Mouse (Mus musculus) ES-Bruce4 (cell line): ENCODE measurements around the gene Blzf1. TPM values are rescaled to one million over a fixed set of nuclear protein-coding genes. Genes with fewer than 3 reads are reported as not detected.

ENCODE experiments used
- H3K27ac ChIP-seq: 2 replicates; pipeline ENCODE4 v1.5.1; 2012; ENCODE audit warnings: low read length, inconsistent platforms; ENCODE audit not compliant: insufficient read depth
- H3K27me3 ChIP-seq: 2 replicates; pipeline ENCODE4 v1.6.1; 2012; ENCODE audit warnings: mild to moderate bottlenecking, low read length, inconsistent platforms; ENCODE audit not compliant: control insufficient read depth, poor library complexity, insufficient read depth, severe bottlenecking
- H3K36me3 ChIP-seq: 2 replicates; pipeline ENCODE4 v1.6.1; 2012; ENCODE audit warnings: inconsistent platforms, mild to moderate bottlenecking, low read length, moderate library complexity; ENCODE audit not compliant: control insufficient read depth, poor library complexity, insufficient read depth, severe bottlenecking
- H3K4me1 ChIP-seq: one replicate; pipeline ENCODE4 v1.8.1; 2011; ENCODE audit warnings: low read length; ENCODE audit not compliant: control insufficient read depth, insufficient read depth
- H3K4me3 ChIP-seq: 2 replicates; pipeline ENCODE4 v1.5.1; 2011; ENCODE audit warnings: low read depth, mild to moderate bottlenecking, low read length
- H3K9ac ChIP-seq: 2 replicates; pipeline ENCODE4 v1.6.1; 2012; ENCODE audit warnings: low read depth, mild to moderate bottlenecking, inconsistent platforms; ENCODE audit not compliant: poor library complexity, severe bottlenecking
- H3K9me3 ChIP-seq: replicated peaks from 2 replicates; pipeline ENCODE4 v1.6.1; 2012; ENCODE audit warnings: mild to moderate bottlenecking, low read length, inconsistent platforms; ENCODE audit not compliant: control insufficient read depth, poor library complexity, insufficient read depth, severe bottlenecking
- CTCF ChIP-seq: IDR thresholded peaks from one replicate; pipeline ENCODE4 v1.8.1; 2011; ENCODE audit warnings: low read depth, low read length
- EP300 ChIP-seq: IDR thresholded peaks from 2 replicates; pipeline ENCODE4 v1.6.1; 2011; ENCODE audit warnings: low read depth, low read length; ENCODE audit not compliant: insufficient read depth
- POLR2A ChIP-seq: IDR thresholded peaks from one replicate; pipeline ENCODE4 v1.8.1; 2011; ENCODE audit warnings: low read length; ENCODE audit not compliant: insufficient read depth
- polyA plus RNA-seq: library from polyadenylated mRNA; stranded (reverse); fragments of >200 nt; gene quantifications from 2 replicates; pipeline ENCODE4 v1.2.4, GENCODE M21; 2011; ENCODE audit warnings: low read depth; ENCODE audit not compliant: missing spikeins, insufficient read depth, insufficient read length

Gene Blzf1
- polyA plus RNA-seq, 1 experiment: 33.9 TPM

GRCm38 (mm10) chr1:164241494-164241893 is 65.8 kb downstream of the Blzf1 start:
- H3K4me3 ChIP-seq: no peak overlapping the region
- no peak overlapping the region for H3K9ac ChIP-seq
- H3K36me3 ChIP-seq: no peaks in the 10 kb centered on the region
- H3K4me1 ChIP-seq: no peaks in the 10 kb centered on the region
- H3K9me3 ChIP-seq: no peaks in the 10 kb centered on the region
- no peaks in the 10 kb centered on the region; the same call in 1 of the 2 replicates for H3K27me3 ChIP-seq
- TF ChIP-seq POLR2A: no peak
- no peak for TF ChIP-seq CTCF
- no peak for TF ChIP-seq EP300
- no peak overlapping the region for H3K27ac ChIP-seq

Other genes starting within 250 kb of the Blzf1 start
- not detected in 2 replicates for gene Sell, start 245.5 kb downstream of the Blzf1 start, polyA plus RNA-seq
- gene Selp, start 192.2 kb downstream of the Blzf1 start, polyA plus RNA-seq: 0.20 and 0.76 TPM in 2 replicates
- 5.7 and 6.0 TPM in 2 replicates for gene F5, start 155.7 kb downstream of the Blzf1 start, polyA plus RNA-seq
- gene Slc19a2, start 58.4 kb downstream of the Blzf1 start, polyA plus RNA-seq: 59.3 and 64.9 TPM in 2 replicates
- gene Ccdc181, start 31.9 kb downstream of the Blzf1 start, polyA plus RNA-seq: 7.8 and 10.2 TPM in 2 replicates
- gene Nme7, start 3.4 kb downstream of the Blzf1 start, polyA plus RNA-seq: 45.7 and 48.8 TPM in 2 replicates
- gene Atp1b1, start 150.9 kb upstream of the Blzf1 start, polyA plus RNA-seq: 116 TPM in 2 replicates